Mouse (Mus musculus): ENCODE results near the gene Cryzl2.

Gene Cryzl2

DNA sequence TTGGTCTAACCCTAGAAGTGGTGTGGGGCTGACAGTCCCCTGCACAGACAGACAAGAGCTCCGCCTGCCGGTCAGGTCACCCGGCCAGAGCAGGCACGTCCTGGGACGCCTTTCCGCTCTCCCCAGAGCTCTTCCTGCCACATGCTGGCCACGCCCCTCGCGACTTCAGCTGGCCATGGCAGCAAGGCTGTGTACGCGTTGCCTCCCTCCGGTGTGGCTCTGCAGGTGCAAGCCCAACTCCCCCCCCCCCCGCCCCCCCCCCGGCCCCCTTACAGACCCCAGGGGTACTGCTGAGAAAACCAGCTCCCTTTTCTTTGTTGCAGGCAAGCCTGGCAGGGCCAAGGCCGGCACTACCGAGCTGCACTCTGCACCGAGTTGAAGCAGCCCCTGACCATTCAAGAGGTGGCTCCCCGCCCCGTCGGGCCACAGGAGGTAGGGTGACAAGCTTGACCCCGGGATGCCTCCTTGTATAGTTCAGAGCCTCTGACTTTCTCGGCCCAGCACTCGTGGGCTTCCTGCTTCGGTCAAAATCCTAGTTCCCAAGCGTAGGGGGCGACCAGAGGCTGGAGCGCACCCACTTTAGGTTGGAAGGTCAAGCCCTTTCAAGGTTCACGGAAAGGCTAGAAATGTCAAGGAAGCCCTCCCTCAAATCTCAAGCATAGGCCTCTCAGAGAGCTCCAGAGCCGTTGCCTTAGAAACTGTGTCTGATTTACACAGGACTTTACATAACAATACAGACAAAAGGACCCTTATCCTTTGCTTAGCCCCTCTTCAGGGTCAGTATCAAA, at the start of gene Cryzl2:
Gene Cryzl2 (plus strand): TSS at position 157 of the 788 bp plus-strand sequence.
- DNase-seq: peak; percentile 92 to 94

DNA sequence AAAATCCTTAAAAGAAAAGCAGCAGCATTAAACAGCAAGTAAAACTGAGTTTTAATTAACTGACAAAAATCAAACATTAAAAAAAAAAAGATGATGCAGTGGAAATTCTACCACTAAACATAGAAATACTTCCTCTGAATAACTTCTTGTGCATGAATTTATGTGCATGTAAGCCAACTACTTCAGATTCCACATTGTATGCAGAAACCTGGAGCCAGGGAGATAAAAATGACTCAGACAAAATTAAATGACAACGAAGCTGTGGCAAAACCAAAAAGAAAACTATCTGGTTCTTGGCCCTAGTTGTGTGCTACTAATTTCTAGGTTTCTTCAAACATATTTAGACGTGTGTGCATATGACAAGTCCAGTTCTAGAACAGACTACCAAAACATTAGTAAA, 48.7 kb upstream of the Cryzl2 start:
- no peak for DNase-seq

DNA sequence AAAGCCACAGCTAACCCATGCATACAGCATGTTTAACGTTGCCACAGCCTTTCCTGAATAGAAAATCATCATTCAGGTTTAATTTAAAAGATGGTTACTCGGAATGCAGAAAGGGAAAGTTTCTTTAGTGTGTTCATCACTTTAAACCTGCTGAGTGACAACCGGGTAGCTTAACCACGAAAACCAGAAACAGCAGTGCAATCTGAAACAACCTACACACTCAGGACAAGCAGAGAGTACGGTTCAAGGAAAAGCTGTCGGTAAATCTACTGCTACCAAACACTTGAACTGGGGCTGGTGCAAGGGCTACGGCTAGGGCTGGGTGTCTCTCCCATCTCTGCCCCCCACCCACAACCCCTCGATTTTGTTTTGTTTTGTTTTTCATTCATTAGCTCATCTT, 47.4 kb upstream of the Cryzl2 start:
- DNase-seq: peak in 1 of 2 experiments; percentile 5

DNA sequence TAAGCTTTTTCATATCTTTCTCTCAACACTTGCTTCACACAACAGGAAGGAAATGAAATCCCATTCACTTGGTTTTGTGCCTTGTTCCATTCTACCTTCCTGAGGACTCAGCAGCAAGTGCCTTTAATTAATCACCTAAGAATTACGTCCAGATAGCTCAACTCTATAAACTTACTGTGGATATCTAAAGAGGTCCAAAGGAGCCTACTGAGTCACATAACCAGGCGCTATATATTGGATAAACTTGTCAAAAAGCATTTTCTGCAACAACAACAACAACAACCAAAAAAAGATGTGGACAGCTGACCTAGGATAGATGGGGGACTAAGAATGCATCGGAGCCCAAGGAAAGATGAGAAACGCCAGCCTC, 47.1 kb upstream of the Cryzl2 start:
- DNase-seq: no peak

DNA sequence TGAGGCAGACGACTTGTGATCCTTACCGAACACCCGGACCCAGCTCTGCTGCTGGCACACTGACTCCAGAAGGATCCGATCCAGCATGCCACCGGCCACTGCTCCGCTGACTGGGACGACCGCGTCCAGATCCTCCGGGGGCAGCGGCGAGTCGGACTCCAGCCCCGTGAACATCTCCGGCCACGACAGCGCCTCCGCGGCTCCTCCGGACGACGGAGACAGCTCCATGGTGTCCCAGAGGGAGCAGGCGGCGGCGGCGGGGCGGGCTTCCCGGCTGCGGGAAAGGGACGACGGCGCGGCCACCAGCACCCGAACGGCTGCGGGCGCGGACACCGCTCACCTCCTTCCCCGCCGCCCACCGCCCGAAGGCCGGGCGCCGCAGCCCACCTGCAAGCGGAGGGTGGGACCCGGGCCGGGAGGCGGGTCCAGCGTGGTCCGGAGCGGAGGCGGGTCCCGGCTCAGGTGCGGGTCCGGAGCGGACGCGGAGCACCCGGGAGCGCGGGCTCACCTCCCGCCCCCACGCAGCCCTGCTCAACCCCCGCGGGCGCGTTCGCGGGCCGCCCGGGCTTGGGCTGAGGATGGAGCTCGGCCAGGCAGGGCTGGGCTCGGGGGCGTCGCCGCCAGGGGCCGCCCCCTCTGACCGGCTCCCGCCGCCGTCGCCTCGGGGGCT, 46.5 kb upstream of the Cryzl2 start:
- peak; percentile 77 to 85 for DNase-seq

DNA sequence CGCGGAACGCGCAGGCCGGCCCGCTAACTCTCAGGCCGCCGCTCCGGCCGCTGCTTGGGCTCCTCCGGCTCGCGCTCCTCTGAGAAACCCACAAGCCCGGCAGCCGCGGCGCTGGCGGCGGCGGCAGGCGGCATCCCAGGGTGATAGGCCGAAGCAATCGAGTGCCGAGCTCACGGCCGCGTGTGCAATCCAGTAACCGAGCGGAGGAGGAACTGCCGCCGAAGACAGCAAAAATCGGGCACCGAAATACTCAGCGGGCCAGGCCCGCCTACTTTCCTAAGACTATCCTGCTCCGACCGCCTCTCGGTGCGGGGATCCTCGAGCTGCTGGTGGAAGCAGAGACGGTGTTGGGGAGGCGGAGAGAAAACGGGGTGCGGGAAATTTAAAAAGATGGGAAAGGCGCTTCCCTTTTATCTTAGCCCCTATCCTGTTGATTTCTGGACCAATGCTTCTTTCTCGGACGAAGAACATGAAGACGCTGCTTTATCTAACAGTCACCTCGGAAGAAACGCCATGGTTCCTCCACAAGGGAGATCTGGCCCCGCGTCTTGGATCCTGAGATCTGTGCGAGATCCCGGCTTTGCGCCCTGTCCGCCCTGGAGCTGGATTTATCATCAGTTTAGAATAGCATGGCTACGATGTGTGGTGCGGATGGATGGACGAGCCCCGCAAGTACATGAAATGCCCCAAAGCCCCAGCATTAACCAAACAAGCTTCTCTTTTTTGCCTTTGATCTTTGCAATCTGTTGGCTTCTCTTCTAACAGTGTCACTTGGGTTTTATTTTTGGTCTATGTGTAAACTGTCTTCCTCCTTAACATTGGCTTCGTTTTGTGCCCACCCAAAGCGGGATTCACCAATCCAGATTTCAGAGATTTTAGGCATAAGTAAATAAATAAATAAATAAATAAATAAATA, 45.7 kb upstream of the Cryzl2 start, which contains the start of gene Rasal2:
Gene Rasal2 (minus strand): TSS at position 142 of the 916 bp plus-strand sequence.
- peak; percentile 99 for DNase-seq

DNA sequence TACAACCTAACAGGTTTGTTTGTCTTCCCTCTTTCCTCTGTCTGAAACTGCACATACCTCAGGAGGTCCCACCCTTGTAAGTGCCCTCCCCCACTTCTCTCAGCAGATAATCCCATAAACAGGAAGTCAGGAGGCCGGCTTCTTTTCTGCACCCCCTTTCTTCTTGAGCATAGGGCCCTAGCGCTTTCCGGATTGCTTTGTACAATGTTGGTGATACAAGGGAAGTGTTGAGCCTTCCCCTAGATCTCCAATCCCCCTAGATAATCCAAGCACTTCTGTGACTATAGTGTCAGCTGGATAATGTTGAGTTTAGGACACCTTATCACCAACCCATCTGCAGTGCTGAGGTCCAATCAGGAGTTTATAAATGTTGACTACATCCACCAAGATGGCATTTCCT, 42.6 kb upstream of the Cryzl2 start:
- no peak for DNase-seq

DNA sequence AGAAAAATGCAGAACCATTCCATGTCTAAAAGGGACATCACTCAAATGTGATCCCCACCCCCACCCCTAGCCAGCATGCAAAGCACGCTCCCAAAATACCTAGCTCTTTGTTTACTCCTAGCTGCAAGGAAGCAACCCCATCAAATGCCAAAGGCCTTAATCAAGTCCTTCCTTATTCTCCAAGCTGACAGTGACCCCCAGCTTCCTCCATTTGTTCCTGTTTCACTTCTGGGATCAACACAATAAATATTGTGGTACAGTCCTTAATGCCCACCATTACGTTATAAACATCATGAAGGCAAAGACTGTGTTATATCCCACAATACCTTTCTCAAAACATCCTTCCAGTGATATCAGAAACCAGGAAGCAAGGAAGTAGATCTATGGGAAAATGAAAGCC, 41.7 kb upstream of the Cryzl2 start:
- no peak for DNase-seq

DNA sequence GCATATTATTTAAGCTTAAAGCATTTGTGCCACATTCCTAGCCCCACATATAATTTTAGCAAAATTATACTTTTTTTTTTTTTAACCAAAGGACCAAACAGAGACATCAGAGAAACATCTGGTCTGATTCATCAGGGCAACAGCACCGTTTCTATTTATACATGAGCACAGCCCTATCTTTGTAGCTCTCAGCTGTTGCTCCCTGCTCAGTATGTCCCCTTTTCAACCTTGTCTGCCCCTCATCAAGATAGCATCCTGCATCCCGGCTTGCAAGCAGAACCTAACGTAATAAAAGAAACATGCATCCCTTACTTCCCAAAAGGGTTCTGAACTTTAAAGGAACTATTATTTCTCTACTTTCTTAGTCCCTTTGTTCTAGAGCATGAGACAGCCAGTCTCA, 41.0 kb upstream of the Cryzl2 start:
- no peak for DNase-seq

DNA sequence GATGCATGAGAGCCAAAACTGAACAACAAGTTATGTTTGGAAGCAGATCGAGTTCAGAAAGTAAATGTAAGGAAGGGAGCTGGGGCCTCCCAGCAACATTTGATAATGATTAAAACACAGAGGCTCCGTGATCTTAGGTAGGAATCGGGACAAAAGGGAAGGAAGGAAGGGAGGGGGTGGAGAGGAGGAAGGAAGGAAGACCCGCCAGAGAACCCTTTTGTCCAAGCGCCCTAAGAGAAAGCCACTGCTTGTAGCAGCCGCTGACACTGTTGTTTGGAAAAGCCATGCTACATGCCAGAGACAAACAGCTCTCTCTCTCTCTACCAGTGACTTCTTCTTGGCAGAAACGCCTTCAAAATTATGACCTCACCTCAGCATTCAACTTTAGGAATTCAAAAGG, 40.5 kb upstream of the Cryzl2 start:
- DNase-seq: peak in 1 of 2 experiments; percentile 8

DNA sequence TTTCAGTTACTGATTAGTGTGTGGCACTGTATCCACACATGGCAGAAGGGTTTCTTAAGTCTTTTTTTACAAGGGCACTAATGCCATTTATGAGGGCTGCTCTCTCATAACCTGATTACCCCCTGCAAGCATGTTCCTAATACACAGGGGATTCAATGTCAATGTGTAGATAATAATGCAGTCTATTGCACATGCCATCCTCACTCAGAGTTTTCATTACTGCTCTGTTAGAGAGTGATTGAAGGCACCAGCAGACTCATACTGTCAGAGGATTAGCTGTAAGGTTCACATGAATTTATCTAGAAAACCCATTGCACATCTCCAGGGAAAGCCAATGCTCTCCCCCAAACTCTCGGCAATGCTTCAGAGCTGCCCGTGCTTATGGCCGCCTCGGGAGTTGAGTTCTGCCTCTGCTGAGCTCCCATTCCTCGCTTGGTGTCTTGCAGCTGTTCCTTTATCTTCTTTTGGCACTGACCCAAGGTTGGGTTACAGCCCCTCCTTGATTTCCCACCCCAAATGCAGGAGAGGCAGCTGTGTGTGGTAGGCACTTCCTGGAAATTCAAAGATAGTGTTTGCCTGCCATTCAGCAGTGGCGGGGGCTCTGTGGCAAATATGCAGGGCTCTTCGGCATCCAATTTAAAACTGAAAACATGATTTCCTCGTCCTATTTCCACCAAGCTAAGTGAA, 32.5 kb upstream of the Cryzl2 start:
- peak; percentile 16 to 20 for DNase-seq

DNA sequence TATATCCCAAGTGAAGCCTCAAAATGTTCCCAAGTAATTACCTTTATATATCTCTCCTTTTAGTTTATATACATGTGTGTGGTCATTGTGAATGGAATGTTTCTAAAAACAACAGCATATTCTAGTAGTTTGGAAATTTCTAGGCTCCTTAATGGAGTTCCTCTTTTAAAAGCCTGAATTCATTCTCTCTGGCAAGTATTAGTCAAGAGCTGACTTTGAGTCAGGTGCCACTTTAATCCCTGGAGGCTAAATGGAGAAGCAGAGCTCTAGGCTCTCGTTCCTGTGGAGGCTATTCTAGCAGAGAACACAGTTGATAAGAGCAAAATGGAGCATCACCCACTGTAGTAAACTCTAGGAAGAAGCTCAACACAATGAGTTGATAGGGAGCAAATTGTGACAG, 31.4 kb upstream of the Cryzl2 start:
- DNase-seq: no peak

DNA sequence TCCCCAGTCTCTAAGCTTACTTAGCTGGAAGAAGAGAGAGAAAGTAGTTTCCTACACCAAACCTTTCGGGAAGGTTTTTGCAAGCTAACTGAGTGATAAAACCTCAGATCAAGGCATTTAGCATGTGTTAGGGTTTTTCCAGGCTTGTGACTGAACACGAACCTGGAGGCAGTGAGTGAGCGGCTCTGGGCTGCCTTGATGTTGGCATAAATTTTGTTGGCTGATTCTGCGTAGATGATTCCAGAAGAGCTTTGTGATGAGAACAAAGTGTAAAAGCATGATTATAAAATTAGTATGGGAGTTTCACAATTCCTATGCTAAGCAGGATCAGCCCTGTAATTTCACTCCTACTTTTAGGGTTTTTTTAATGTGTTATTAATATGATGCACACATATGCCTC, 30.8 kb upstream of the Cryzl2 start:
- DNase-seq: no peak

DNA sequence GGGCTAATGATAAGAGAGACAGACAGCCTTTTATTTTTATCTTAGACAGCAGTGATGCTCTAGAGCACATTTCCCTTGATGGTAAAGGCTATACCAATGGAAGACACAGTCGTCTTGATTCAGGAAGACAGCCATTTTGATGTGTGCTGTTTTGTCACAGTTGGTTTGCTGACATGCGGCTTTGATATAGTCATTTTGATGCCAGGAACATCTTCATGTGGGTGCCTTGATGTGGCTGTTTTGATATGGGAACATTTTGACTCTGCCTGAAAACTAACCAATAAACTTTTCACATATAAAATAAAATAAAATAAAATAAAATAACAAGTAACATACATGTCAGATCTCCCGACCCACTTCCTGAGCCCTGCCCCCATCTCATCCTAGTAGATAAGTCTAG, 30.0 kb upstream of the Cryzl2 start:
- DNase-seq: no peak

DNA sequence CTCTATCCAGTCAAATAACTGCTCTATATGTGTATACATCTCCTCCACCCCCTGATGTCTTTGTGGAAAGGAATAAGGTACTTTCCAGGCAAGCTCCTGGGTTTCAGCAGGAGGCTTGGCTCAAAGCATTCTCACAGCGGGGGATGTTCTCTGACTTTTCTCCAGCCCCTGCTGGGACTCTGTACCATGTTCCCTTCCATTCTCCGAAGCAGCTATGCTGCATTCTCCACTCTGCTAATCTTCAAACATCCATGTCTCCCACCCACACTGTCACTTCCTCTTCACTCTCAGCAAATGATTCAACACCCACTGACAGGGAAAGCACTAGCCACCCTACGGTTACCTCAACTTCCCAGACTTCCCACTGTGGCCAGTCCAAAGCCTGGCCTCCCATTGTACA, 25.1 kb upstream of the Cryzl2 start:
- DNase-seq: no peak

DNA sequence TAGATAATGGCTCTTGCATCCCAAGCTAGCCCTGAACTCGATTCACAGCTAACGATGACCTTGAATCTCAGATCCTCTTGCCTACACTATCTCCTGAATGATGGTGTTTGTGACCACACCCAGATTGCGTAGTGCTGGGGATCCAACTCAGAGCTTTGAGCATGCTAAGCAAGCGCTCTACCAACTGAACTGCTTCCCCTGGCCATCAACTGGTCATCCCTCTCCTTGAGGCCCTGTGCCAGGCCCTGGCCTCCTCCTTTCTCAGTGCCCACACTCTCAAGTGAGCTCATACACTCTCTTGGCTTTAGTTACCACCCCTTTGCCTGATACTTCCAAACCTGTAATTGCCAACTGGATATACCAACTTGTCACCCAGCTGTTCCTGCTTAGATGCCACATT, 24.0 kb upstream of the Cryzl2 start:
- no peak for DNase-seq

DNA sequence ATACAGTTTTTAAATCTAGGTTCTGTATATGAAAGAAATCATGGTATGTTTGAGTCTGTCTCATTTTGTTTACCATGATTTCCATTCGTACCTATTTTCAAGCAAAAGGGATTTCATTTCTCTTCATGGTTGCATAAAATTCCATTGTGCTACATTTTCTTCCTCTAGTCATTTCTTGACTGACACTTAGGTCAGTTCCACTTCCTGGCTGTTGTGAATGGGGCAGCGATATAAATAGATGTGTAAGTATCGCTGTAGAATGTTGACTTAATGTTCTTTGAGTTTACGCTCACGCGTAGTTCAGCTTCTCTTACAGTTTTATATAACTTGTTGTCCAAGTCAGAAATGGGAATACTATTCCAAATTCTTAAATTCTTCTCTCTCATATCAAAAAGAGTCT, 22.5 kb upstream of the Cryzl2 start:
- DNase-seq: no peak

DNA sequence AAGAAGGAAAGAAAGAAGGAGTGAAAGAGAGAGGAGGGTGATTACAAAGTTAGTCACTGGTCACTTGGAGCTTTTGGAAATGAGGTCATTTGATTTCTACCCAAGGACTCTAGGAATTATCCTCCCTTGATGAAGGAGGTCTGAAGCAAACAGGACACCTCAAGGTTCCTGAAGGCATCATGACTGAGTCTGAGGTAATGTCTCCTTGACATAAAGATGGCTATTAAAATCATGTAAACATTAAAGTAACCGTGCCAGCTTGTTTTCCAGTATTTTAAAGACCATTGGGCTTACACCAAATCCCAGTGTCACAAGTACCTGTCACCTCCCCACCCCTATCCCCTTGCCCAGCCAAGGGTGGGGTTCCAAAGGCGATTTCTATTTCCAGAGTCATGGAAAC, 20.1 kb upstream of the Cryzl2 start:
- no peak for DNase-seq

DNA sequence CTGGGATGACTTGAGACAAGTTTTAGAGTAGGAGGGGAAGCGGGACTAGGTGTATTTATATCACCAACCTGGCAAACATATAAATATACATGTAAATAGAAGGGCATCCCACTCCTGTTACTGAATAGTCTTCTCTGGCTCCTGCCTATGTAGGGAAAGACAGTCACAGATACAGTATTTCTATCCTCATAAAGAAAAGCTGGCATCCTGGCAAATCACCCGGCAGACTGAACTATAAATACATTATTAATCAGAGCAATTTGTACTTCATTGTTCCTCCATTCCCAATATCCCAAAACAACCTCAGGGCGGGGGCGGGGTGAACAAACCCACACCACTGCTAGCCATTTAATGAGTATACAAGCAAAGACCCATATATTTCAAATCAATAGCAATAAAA, 19.3 kb upstream of the Cryzl2 start:
- DNase-seq: no peak

DNA sequence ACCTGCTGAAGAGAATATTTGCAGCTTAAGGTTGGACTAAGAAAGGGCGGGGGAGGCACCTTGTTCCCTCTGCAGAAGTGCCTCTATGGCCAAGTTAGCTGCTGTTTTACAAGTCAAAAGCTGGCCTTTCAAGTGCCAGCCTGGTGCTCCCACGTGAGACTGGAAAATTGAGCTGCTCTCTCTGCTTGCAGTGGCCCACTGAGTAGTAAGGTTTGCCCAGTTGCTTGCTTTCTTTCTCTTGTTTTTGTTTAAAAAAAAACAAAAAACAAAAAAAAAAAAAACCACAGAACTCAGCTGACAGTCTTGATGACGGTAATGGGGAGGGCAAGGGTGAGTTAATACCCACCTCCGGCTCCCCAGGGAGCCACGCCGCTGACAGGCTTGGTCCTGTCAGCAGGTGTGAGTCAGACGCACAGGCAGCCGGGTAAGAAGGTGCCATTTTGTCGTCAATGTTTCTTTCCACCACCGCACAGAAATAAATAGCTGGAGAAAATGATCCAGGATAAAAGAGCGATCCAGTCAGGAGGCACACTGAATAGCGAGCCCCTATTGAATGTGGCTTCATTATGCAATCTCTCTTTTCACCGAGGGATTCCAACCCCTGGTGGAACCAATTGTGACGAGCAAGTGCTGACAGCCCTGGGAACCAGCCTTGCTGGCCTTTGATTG, 18.3 kb upstream of the Cryzl2 start:
- DNase-seq: no peak

DNA sequence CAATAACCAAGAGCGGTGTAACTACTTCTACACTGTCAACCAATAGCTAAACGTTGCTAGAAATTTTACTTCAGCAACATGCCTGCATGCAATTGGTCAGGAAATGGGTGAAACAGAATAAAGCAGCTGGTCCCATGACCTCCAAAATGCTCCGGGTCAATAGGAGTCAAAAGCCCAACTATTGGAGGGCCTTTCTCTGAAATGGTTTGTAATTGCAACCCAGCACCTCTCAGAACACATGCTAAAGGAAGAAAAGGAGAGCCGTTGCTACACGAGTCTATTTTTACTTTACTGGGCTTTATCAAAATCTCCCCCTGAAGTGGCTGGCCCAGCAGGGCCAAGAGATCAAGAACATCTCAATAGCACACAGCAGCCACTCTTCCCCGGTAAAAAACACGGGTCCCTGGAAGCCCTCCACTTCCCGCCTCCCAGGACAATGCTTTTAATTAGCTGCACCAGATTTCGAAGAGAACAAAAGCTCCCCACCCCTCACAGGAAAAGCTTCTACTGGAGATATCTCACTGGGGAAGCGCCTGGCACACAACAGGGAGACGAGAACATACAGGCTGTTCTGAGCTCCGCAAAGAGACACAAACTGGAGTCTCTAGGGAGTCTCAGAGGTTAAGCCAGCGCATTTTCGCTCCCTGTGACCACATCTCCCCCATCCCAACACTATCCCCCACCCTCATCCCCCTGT, 15.2 kb upstream of the Cryzl2 start:
- peak in 1 of 2 experiments; percentile 42 for DNase-seq

All from kidney, postnatal 4 days (tissue).